Mouse (Mus musculus): Measurements from ENCODE around the gene Zc3h8. TPM values are rescaled to one million over a fixed set of nuclear protein-coding genes. Genes with fewer than 3 reads are reported as not detected.
A peak's percentile ranks its signal among the peaks of the same experiment; 100 is the strongest.

Gene Zc3h8
- total and polyA plus RNA-seq, 3 experiments = 1.1 to 8.6 (median 6.1) TPM

DNA sequence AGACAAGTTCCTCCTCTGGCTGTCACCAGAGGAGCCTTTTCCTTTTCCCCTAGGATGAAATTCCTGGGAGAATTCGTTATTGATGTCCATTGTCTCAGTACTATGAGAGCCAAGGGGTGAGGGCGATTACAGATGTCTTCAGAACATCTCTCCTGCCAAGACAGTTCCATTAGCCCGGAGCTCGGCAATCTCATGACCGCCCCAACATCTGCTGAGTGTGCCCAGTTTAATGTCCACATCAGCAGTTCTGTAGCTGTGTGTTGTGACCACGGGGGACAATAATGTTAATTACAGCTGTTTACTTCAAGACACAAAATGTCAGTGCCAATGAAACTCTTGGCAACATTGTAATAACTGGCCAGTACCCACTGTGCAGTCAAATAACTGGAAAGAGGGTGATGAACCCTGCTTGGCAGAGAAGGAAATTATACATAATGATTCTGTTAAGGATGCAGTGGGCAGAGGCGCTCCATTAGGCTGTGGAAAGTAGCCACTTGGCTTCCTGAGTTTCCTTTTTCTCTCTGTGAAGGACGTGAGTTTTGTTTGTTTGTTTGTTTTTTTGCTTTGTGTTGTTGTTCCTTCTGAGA is 58.6 kb downstream of the Zc3h8 start:
- H3K4me1 ChIP-seq (ENCODE audit: insufficient read depth, low read depth, low read length) = no peaks in the 10 kb centered on the region
- no peaks in the 10 kb centered on the region for H3K36me3 ChIP-seq (replicated peaks)
- DNase-seq (ENCODE audit: low spot score) (no peak), ATAC-seq (ENCODE audit: extremely low read depth, insufficient number of reproducible peaks, low FRiP score, poor library complexity, severe bottlenecking) (no peak)
- no peaks in the 10 kb centered on the region for H3K9me3 ChIP-seq (replicated peaks)
- no peak for TF ChIP-seq GATA2 (IDR thresholded peaks at IDR 0.05; ENCODE audit: borderline replicate concordance, low read depth, low read length)
- H3K4me3 ChIP-seq (ENCODE audit: low read depth, low read length) = no peak overlapping the region
- peaks cover 3% of the 10 kb centered on the region for H3K27me3 ChIP-seq (ENCODE audit: insufficient read depth, low read length)

DNA sequence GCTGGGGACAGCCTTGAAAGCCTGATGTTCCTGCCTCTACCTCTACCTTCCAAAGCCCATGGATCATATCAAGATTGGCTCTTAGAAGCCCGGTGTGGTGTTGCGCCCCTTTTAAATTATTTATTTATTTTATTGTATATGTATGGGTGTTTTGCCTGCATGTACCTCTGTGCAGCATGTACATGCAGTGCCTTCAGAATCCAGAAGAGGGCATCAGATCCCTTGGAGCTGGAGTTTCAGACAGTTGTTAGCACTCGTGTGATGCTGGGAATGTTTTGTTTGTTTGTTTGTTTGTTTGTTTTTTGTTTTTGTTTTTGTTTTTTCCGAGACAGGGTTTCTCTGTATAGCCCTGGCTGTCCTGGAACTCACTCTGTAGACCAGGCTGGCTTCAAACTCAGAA is 62.6 kb downstream of the Zc3h8 start:
- Histone ChIP-seq H3K27me3 (ENCODE audit: insufficient read depth, low read length) (peaks cover 3% of the 10 kb centered on the region), H3K4me3 (ENCODE audit: low read depth, low read length) (no peak overlapping the region), H3K4me1 (ENCODE audit: insufficient read depth, low read depth, low read length) (no peaks in the 10 kb centered on the region), H3K9me3 (replicated peaks) (no peaks in the 10 kb centered on the region), H3K36me3 (replicated peaks) (no peaks in the 10 kb centered on the region)
- no peak for ATAC-seq (ENCODE audit: extremely low read depth, insufficient number of reproducible peaks, low FRiP score, poor library complexity, severe bottlenecking)
- no peak for DNase-seq (ENCODE audit: low spot score)
- peak; percentile 24; the same call in 1 of the 2 replicates for TF ChIP-seq CTCF (IDR thresholded peaks at IDR 0.05; ENCODE audit: low read depth, low read length)
- TF ChIP-seq GATA1 (IDR thresholded peaks at IDR 0.05; ENCODE audit: borderline replicate concordance, low read length) = no peak
- no peak for TF ChIP-seq TAL1 (conservative IDR thresholded peaks at IDR 0.05; ENCODE audit: low read depth, low read length)
- no peak for TF ChIP-seq GATA2 (IDR thresholded peaks at IDR 0.05; ENCODE audit: borderline replicate concordance, low read depth, low read length)
- TF ChIP-seq POLR2AphosphoS5 (IDR thresholded peaks at IDR 0.05; ENCODE audit: insufficient replicate concordance, low read depth, low read length) = no peak

Other genes starting within 250 kb of the Zc3h8 start
- not detected in 2 replicates for gene Mertk, start 245.1 kb downstream of the Zc3h8 start, total RNA-seq (2014; fragmentation: Nextera tagmentation)
- 0.05 and 0.17 TPM in 2 replicates for gene Mertk, start 245.1 kb downstream of the Zc3h8 start, total RNA-seq (2017)
- gene Mertk, start 245.1 kb downstream of the Zc3h8 start, polyA plus RNA-seq (2012) = not detected in 2 replicates
- gene Tmem87b, start 126.0 kb downstream of the Zc3h8 start, total RNA-seq (2014; fragmentation: Nextera tagmentation) = 13.7 TPM in 2 replicates
- 17.3 and 20.3 TPM in 2 replicates for gene Tmem87b, start 126.0 kb downstream of the Zc3h8 start, total RNA-seq (2017)
- gene Tmem87b, start 126.0 kb downstream of the Zc3h8 start, polyA plus RNA-seq (2012) = 1.1 and 1.4 TPM in 2 replicates
- not detected in 2 replicates for gene Fbln7, start 81.1 kb downstream of the Zc3h8 start, total RNA-seq (2014; fragmentation: Nextera tagmentation)
- gene Fbln7, start 81.1 kb downstream of the Zc3h8 start, total RNA-seq (2017) = 0.06 and 0.33 TPM in 2 replicates
- not detected in 2 replicates for gene Fbln7, start 81.1 kb downstream of the Zc3h8 start, polyA plus RNA-seq (2012)
- gene Zc3h6, start 23.3 kb upstream of the Zc3h8 start, total RNA-seq (2014; fragmentation: Nextera tagmentation) = 8.0 and 9.6 TPM in 2 replicates
- 1.9 TPM in 2 replicates for gene Zc3h6, start 23.3 kb upstream of the Zc3h8 start, total RNA-seq (2017)
- gene Zc3h6, start 23.3 kb upstream of the Zc3h8 start, polyA plus RNA-seq (2012) = 2.1 and 2.2 TPM in 2 replicates
- gene Gm10762, start 23.6 kb upstream of the Zc3h8 start, total RNA-seq (2014; fragmentation: Nextera tagmentation) = 4.2 and 6.8 TPM in 2 replicates
- 3.3 and 4.3 TPM in 2 replicates for gene Gm10762, start 23.6 kb upstream of the Zc3h8 start, total RNA-seq (2017)
- 6.7 and 7.4 TPM in 2 replicates for gene Gm10762, start 23.6 kb upstream of the Zc3h8 start, polyA plus RNA-seq (2012)
- not detected in 2 replicates for gene Vinac1, start 104.1 kb upstream of the Zc3h8 start, total RNA-seq (2014; fragmentation: Nextera tagmentation)
- 0.06 and 0.11 TPM in 2 replicates for gene Vinac1, start 104.1 kb upstream of the Zc3h8 start, total RNA-seq (2017)
- gene Vinac1, start 104.1 kb upstream of the Zc3h8 start, polyA plus RNA-seq (2012) = not detected in 2 replicates
- not detected in 2 replicates for gene Ttl, start 121.9 kb upstream of the Zc3h8 start, total RNA-seq (2014; fragmentation: Nextera tagmentation)
- 0.11 TPM in 1 of 2 replicates, not detected in the other for gene Ttl, start 121.9 kb upstream of the Zc3h8 start, total RNA-seq (2017)
- not detected in 2 replicates for gene Ttl, start 121.9 kb upstream of the Zc3h8 start, polyA plus RNA-seq (2012)
- gene Polr1b, start 156.9 kb upstream of the Zc3h8 start, total RNA-seq (2014; fragmentation: Nextera tagmentation) = 29.3 and 40.5 TPM in 2 replicates
- 40.0 and 42.6 TPM in 2 replicates for gene Polr1b, start 156.9 kb upstream of the Zc3h8 start, total RNA-seq (2017)
- 22.5 and 25.3 TPM in 2 replicates for gene Polr1b, start 156.9 kb upstream of the Zc3h8 start, polyA plus RNA-seq (2012)
- gene Chchd5, start 185.6 kb upstream of the Zc3h8 start, total RNA-seq (2014; fragmentation: Nextera tagmentation) = 65.3 and 70.6 TPM in 2 replicates
- gene Chchd5, start 185.6 kb upstream of the Zc3h8 start, total RNA-seq (2017) = 33.9 and 39.1 TPM in 2 replicates
- gene Chchd5, start 185.6 kb upstream of the Zc3h8 start, polyA plus RNA-seq (2012) = 9.0 and 63.3 TPM in 2 replicates

Measured in G1E (cell line).